Mouse (Mus musculus): Measurements from ENCODE around the gene Dab1. TPM values are rescaled to one million over a fixed set of nuclear protein-coding genes. Genes with fewer than 3 reads are reported as not detected.

The Dab1 gene
- polyA plus RNA-seq, 1 experiment, result not detected

DNA sequence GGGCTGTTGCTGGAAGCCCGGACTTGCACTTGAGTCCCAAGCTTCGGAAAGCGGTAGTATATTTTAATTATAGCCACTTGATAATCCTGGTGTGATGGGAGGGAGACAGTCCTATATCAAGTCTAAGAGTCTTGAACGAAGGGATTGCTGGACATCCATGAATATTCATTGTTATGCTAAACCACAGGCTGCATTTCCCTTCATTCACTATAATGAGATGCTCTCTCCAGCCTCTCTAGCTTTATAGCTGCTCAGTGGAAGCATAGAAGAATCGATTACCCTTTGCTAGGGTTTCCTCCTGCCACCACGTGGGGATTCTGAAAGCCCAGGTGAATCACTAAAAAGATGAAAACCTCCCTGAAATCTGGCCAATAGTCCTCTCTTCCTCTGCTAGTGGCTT lies 278.5 kb downstream of the Dab1 start:
- no peak for TF ChIP-seq CTCF (IDR thresholded peaks at IDR 0.05; ENCODE audit: insufficient read depth, low read depth, low read length)
- no peak for TF ChIP-seq POLR2A (IDR thresholded peaks at IDR 0.05; ENCODE audit: insufficient read depth, low read depth, low read length)
- no peak overlapping the region for H3K27ac ChIP-seq (ENCODE audit: insufficient read depth, low read depth, low read length)
- H3K4me3 ChIP-seq (ENCODE audit: insufficient read depth, low read depth, low read length), result no peak overlapping the region
- peaks cover 4% of the 10 kb centered on the region; the same call in 1 of the 2 replicates for H3K4me1 ChIP-seq (ENCODE audit: control insufficient read depth, insufficient read depth, low read length)
- WGBS, result 60% methylated on average over 6 of the region's 6 CpGs

DNA sequence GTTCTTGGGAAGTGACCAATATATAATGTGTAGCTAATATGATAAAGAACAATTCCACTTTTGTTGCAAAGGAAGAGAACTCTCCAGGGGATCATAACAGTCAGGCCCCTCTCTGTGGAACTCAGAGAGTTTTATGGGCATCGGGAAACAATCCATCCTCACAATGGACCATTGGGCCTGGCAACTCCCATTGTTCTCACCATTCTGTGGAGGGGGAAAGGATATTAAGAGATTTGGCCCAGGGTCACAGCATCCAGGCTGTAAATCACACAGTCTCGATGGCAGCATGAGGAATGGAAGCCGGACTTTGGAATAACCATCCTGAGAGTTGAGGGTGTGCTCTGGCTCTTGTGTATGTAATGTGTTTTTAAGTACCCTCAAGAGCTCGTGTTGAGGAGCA lies 292.3 kb downstream of the Dab1 start:
- WGBS, result 82% methylated on average over 4 of the region's 4 CpGs
- no peak overlapping the region for H3K27ac ChIP-seq (ENCODE audit: insufficient read depth, low read depth, low read length)
- no peak overlapping the region for H3K4me3 ChIP-seq (ENCODE audit: insufficient read depth, low read depth, low read length)
- no peak for TF ChIP-seq POLR2A (IDR thresholded peaks at IDR 0.05; ENCODE audit: insufficient read depth, low read depth, low read length)
- no peak for TF ChIP-seq CTCF (IDR thresholded peaks at IDR 0.05; ENCODE audit: insufficient read depth, low read depth, low read length)
- H3K4me1 ChIP-seq (ENCODE audit: control insufficient read depth, insufficient read depth, low read length), result no peaks in the 10 kb centered on the region

DNA sequence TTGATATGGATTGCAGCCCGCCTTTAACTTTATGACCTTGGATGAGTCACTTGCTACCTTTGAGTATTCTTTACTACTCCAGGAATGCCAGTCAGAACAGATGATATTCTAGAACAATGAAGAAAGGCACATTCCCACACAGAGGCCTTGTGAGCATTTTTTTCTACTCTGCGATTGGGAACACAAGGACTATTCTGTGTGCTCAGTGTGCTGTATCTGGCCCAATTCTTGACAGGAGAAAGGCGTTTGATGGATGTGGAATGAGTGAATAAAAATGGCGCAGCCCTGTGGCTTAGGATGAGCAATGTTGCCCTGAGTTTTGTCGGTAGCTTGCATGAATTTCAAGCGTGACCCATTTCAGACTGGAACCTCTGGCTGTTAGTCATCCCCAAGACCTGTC lies 292.9 kb downstream of the Dab1 start:
- Histone ChIP-seq H3K4me3 (ENCODE audit: insufficient read depth, low read depth, low read length) (no peak overlapping the region), H3K27ac (ENCODE audit: insufficient read depth, low read depth, low read length) (no peak overlapping the region), H3K4me1 (ENCODE audit: control insufficient read depth, insufficient read depth, low read length) (no peaks in the 10 kb centered on the region)
- WGBS, result 94% methylated on average over 6 of the region's 6 CpGs
- TF ChIP-seq POLR2A (IDR thresholded peaks at IDR 0.05; ENCODE audit: insufficient read depth, low read depth, low read length) (no peak), CTCF (IDR thresholded peaks at IDR 0.05; ENCODE audit: insufficient read depth, low read depth, low read length) (no peak)

DNA sequence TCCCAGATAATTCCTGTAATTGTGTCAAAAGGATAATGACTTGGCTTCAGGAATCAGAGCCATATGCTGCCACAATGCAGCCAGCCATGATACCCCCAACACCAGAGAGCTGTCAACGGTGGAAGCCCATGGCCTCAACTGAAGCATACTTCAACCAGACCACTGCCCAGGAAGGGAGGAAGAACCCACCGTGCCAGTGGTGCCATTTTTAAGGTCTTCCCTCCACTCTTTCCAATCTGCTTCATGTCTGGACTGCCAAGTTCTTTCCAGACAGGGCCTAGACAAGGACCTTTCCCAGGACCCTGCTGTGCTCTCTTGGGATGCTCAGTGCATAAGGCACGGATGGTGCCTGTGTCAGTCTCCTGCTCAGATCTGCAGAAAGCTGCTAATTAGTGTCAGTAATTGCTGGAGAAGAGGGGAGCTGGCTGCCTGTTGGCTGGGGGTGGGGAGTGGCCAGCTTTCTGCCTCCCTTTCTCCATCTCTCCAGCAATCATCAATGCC lies 303.3 kb downstream of the Dab1 start:
- peaks cover 7% of the 10 kb centered on the region for H3K4me1 ChIP-seq (ENCODE audit: control insufficient read depth, insufficient read depth, low read length)
- no peak overlapping the region for H3K4me3 ChIP-seq (ENCODE audit: insufficient read depth, low read depth, low read length)
- TF ChIP-seq POLR2A (IDR thresholded peaks at IDR 0.05; ENCODE audit: insufficient read depth, low read depth, low read length), result no peak
- TF ChIP-seq CTCF (IDR thresholded peaks at IDR 0.05; ENCODE audit: insufficient read depth, low read depth, low read length), result no peak
- WGBS, result 30% methylated on average over 3 of the region's 3 CpGs
- no peak overlapping the region for H3K27ac ChIP-seq (ENCODE audit: insufficient read depth, low read depth, low read length)

DNA sequence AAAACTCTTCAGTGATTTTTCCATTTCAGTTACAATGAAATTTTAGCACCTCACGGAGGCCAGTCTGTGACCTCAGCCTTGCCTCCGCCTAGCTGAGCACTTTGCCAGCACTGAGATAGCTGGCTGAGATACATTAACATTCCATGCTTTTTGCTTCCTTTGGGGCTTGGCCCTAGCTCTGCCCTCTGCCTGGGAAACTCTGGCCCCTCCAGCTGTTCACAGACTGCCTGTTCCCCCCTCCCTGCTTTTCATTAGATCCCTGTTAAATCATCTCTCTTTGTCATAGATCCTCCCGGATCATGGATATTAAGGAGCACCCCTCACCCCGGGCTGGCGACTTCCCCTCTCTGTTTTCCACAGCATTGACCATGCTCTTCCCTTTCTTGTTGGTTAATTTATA lies 307.5 kb downstream of the Dab1 start:
- H3K27ac ChIP-seq (ENCODE audit: insufficient read depth, low read depth, low read length), result no peak overlapping the region
- no peak overlapping the region for H3K4me3 ChIP-seq (ENCODE audit: insufficient read depth, low read depth, low read length)
- TF ChIP-seq POLR2A (IDR thresholded peaks at IDR 0.05; ENCODE audit: insufficient read depth, low read depth, low read length), result no peak
- TF ChIP-seq CTCF (IDR thresholded peaks at IDR 0.05; ENCODE audit: insufficient read depth, low read depth, low read length), result no peak
- WGBS, result 78% methylated on average over 5 of the region's 5 CpGs
- H3K4me1 ChIP-seq (ENCODE audit: control insufficient read depth, insufficient read depth, low read length), result peaks cover 11% of the 10 kb centered on the region

DNA sequence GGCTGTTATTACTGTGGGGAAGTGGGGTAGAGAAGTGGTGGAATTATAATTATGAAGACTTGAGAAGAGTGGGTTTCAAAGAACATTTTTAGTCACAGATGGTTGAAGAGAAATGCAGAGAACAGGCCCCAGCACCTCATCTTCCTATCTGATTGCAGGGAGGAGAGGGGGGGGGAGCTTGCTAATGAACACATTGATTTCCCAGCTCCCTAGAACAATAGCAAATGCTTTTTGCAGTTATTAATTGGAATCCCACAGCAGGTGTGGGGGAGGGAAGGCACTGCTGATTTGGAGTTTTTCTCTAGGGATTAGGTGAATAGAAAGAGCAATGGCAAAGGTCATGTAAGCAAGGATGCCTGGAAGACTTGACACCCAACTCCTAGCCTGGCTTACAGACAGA lies 310.5 kb downstream of the Dab1 start:
- peaks cover 4% of the 10 kb centered on the region; the same call in 1 of the 2 replicates for H3K4me1 ChIP-seq (ENCODE audit: control insufficient read depth, insufficient read depth, low read length)
- no peak for TF ChIP-seq POLR2A (IDR thresholded peaks at IDR 0.05; ENCODE audit: insufficient read depth, low read depth, low read length)
- no peak for TF ChIP-seq CTCF (IDR thresholded peaks at IDR 0.05; ENCODE audit: insufficient read depth, low read depth, low read length)
- no peak overlapping the region for H3K27ac ChIP-seq (ENCODE audit: insufficient read depth, low read depth, low read length)
- no peak overlapping the region for H3K4me3 ChIP-seq (ENCODE audit: insufficient read depth, low read depth, low read length)

DNA sequence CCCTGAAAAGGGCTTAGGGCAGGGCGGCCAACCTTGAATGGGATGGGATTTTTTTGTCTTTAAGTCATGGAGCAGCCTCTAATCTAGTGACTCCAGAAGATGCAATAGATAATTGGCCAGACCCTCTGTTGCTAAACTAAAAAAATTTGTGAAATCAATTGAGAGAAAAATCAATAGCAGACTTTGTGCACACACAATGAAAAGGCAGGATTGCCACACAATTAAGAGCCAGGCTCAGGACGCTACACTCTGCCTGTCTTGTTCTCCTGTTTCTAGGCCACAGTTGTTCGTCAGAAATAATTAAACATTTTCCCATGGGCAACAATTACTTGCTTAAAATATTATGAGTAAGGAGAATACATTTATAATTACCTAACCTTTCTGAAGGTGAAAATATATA lies 315.2 kb downstream of the Dab1 start:
- H3K4me1 ChIP-seq (ENCODE audit: control insufficient read depth, insufficient read depth, low read length), result peaks cover under 1% of the 10 kb centered on the region; the same call in 1 of the 2 replicates
- TF ChIP-seq POLR2A (IDR thresholded peaks at IDR 0.05; ENCODE audit: insufficient read depth, low read depth, low read length) (no peak), CTCF (IDR thresholded peaks at IDR 0.05; ENCODE audit: insufficient read depth, low read depth, low read length) (no peak)
- 73% methylated on average over 3 of the region's 3 CpGs for WGBS
- no peak overlapping the region for H3K27ac ChIP-seq (ENCODE audit: insufficient read depth, low read depth, low read length)
- no peak overlapping the region for H3K4me3 ChIP-seq (ENCODE audit: insufficient read depth, low read depth, low read length)

DNA sequence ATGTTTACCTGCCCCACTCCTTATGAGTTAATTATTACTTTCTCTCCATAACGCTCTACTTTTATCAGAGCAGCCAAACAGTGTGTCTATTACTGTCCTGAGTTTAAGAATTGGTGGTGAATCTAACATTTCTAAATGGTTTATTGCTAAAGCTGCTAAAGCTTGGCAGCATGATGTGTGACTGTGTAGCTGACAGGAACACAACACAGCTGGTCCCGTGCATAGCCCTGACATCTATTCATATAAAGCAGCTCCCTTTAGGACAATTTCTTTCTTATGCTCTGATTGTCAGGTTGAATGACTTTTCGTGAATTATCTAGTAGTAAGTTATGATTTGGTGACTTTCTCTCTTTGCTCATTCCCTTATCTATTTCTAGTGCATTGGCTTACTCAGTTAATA lies 329.1 kb downstream of the Dab1 start:
- no peak overlapping the region for H3K27ac ChIP-seq (ENCODE audit: insufficient read depth, low read depth, low read length)
- TF ChIP-seq POLR2A (IDR thresholded peaks at IDR 0.05; ENCODE audit: insufficient read depth, low read depth, low read length) (no peak), CTCF (IDR thresholded peaks at IDR 0.05; ENCODE audit: insufficient read depth, low read depth, low read length) (no peak)
- WGBS, result 63% methylated on average over 3 of the region's 3 CpGs

DNA sequence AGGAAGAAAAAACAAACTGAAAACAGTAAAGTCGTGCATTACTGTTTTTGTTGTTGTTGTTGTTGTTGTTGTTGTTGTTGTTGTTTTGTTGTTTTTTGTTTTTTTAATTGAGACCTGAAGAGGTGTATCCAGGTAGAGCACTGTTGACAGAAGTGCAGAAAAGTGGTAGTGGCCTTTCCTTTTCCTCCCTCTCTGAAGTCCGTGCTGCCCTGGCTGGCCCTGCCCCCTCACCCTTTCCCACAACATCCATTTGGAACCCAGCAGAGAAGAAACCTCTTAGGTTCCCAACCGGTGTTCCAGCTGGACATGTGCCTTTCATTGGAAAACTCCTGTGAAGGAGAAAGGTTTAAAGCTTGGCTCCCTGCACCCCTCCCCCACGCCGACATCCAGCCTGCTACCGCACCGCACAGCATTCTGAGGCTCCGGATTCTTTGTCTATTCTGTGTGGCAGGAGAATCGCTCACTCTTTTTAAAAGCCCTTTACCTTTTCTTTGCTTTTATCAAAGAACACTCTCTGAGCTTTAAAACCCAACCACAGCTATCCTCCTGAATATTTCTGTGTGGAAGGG lies 334.6 kb downstream of the Dab1 start:
- 0 out of 2 replicates have a peak, but pooled peaks cover 3% of the 10 kb centered on the region for H3K4me1 ChIP-seq (ENCODE audit: control insufficient read depth, insufficient read depth, low read length)
- 46% methylated on average over 9 of the region's 9 CpGs for WGBS
- H3K4me3 ChIP-seq (ENCODE audit: insufficient read depth, low read depth, low read length), result no peak overlapping the region
- TF ChIP-seq CTCF (IDR thresholded peaks at IDR 0.05; ENCODE audit: insufficient read depth, low read depth, low read length) (no peak), POLR2A (IDR thresholded peaks at IDR 0.05; ENCODE audit: insufficient read depth, low read depth, low read length) (no peak)
- no peak overlapping the region for H3K27ac ChIP-seq (ENCODE audit: insufficient read depth, low read depth, low read length)

More for the DNA sequence above, 329.1 kb downstream of the Dab1 start:
- H3K4me1 ChIP-seq (ENCODE audit: control insufficient read depth, insufficient read depth, low read length), result peaks cover 2% of the 10 kb centered on the region; the same call in 1 of the 2 replicates
- H3K4me3 ChIP-seq (ENCODE audit: insufficient read depth, low read depth, low read length), result no peak overlapping the region

Data from olfactory bulb, adult 2 months (tissue).